Mouse (Mus musculus) cerebellum, adult 2 months (tissue): ENCODE measurements around the gene Foxk1.

Experiments
- CTCF ChIP-seq: fragments of 200-500 bp; IDR thresholded peaks from 2 replicates; pipeline ENCODE4 v1.5.1; 2011; ENCODE audit warnings: low read depth, mild to moderate bottlenecking, control low read depth, low read length, moderate library complexity, borderline replicate concordance; ENCODE audit not compliant: insufficient read depth
- POLR2A ChIP-seq: fragments of 200-500 bp; IDR thresholded peaks from 2 replicates; pipeline ENCODE4 v1.6.1; 2011; ENCODE audit warnings: low read length, control low read depth, borderline replicate concordance; ENCODE audit not compliant: insufficient read depth

- TF ChIP-seq CTCF: no peak
- no peak for TF ChIP-seq POLR2A
Observed at GRCm38 (mm10) chr5:142400181-142400883, 965 bp upstream of the Foxk1 start.
